Mouse (Mus musculus) liver, embryonic 14.5 days (tissue): ENCODE data around the gene Cdh16.

Source experiments
- CTCF ChIP-seq: IDR thresholded peaks from 2 replicates; pipeline ENCODE4 v1.5.1; 2016; ENCODE audit warnings: antibody characterized with exemption, low read depth, control low read depth
- EP300 ChIP-seq: IDR thresholded peaks from 2 replicates; pipeline ENCODE4 v1.6.1; 2016; ENCODE audit warnings: antibody characterized with exemption, low read depth

- TF ChIP-seq CTCF (no peak), EP300 (no peak)
Observed at GRCm38 (mm10) chr8:104593536-104594325, 30.5 kb downstream of the Cdh16 start.
